Mouse (Mus musculus) midbrain, embryonic 16.5 days (tissue): ENCODE results near the gene Rapsn. TPM values are rescaled to one million over a fixed set of nuclear protein-coding genes. Genes with fewer than 3 reads are reported as not detected.
"Not testable (repeated sequence)": the region's sequence is repeated elsewhere in the genome, so short reads cannot be mapped to it uniquely, and the experiment has no call there.

Experiments
- ATAC-seq: fragments of 200-750 bp; cut with Nextera tagmentation; 2 replicates; pipeline ENCODE4 v1.8.0; 2017; ENCODE audit warnings: moderate TSS enrichment
- H3K27ac ChIP-seq: fragments of 300-500 bp; sonication (generic); 2 replicates; pipeline ENCODE4 v1.5.1; 2014; ENCODE audit warnings: mild to moderate bottlenecking, low read length, mixed read lengths
- H3K27me3 ChIP-seq: fragments of 300-500 bp; sonication (generic); 2 replicates; pipeline ENCODE4 v1.6.1; 2014; ENCODE audit warnings: low read depth, low read length, mixed read lengths; ENCODE audit not compliant: control insufficient read depth, insufficient read depth
- H3K36me3 ChIP-seq: fragments of 300-500 bp; sonication (generic); 2 replicates; pipeline ENCODE4 v1.6.1; 2014; ENCODE audit warnings: mild to moderate bottlenecking, low read length, moderate library complexity, mixed read lengths; ENCODE audit not compliant: control insufficient read depth, insufficient read depth
- H3K4me1 ChIP-seq: fragments of 300-500 bp; sonication (generic); 2 replicates; pipeline ENCODE4 v1.6.1; 2014; ENCODE audit warnings: mild to moderate bottlenecking, low read length, mixed read lengths; ENCODE audit not compliant: control insufficient read depth, insufficient read depth
- H3K4me2 ChIP-seq: fragments of 300-500 bp; sonication (generic); 2 replicates; pipeline ENCODE4 v1.6.1; 2014; ENCODE audit warnings: mild to moderate bottlenecking, low read length, mixed read lengths
- H3K4me3 ChIP-seq: fragments of 300-500 bp; sonication (generic); 2 replicates; pipeline ENCODE4 v1.5.1; 2014; ENCODE audit warnings: low read depth, mild to moderate bottlenecking, low read length, moderate library complexity, mixed read lengths
- H3K9ac ChIP-seq: fragments of 300-500 bp; sonication (generic); 2 replicates; pipeline ENCODE4 v1.6.1; 2014; ENCODE audit warnings: low read depth, low read length, mixed read lengths
- H3K9me3 ChIP-seq: fragments of 300-500 bp; sonication (generic); replicated peaks from 2 replicates; pipeline ENCODE4 v1.6.1; 2014; ENCODE audit warnings: mild to moderate bottlenecking, low read length, mixed read lengths; ENCODE audit not compliant: control insufficient read depth, poor library complexity, severe bottlenecking
- WGBS: fragments of 180-500 bp; shearing (Covaris S2); extraction: QIAGEN DNeasy Blood & Tissue Kit; methylation state at CpG from one replicate; pipeline ENCODE4 v1.1.7; 2014; 5-methylcytosine and 5-hydroxymethylcytosine counted together
- polyA plus RNA-seq: library from polyadenylated mRNA; unstranded; fragments of >200 nt; fragmentation: Nextera tagmentation; extraction: Ambion mirVana; gene quantifications from 2 replicates; pipeline ENCODE4 v1.2.1, GENCODE M21; 2015

Rapsn gene
- polyA plus RNA-seq, result 0.42 and 0.64 TPM in 2 replicates

- Histone ChIP-seq H3K27ac (no peak within 1 kb of the TSS), H3K4me2 (no peak within 1 kb of the TSS), H3K27me3 (no peaks in the 10 kb centered on the region), H3K36me3 (no peaks in the 10 kb centered on the region), H3K4me3 (no peak within 1 kb of the TSS), H3K4me1 (no peaks in the 10 kb centered on the region), H3K9ac (no peak within 1 kb of the TSS), H3K9me3 (no peaks in the 10 kb centered on the region)
- 79% methylated on average over 9 of the region's 9 CpGs for WGBS
- no peak for ATAC-seq
Measured at GRCm38 (mm10) chr2:91035385-91035784, at the start of gene Rapsn. TSS of gene Rapsn (plus strand) at chr2:91035620.

- ATAC-seq, result no peak
- Histone ChIP-seq H3K4me3 (no peak overlapping the region), H3K9me3 (no peaks in the 10 kb centered on the region), H3K27ac (no peak overlapping the region), H3K4me1 (peaks cover 3% of the 10 kb centered on the region; the same call in 1 of the 2 replicates), H3K27me3 (no peaks in the 10 kb centered on the region), H3K9ac (no peak overlapping the region), H3K4me2 (no peak overlapping the region), H3K36me3 (no peaks in the 10 kb centered on the region)
- 90% methylated on average over 3 of the region's 3 CpGs for WGBS
Measured at GRCm38 (mm10) chr2:90986055-90986454, 49.4 kb upstream of the Rapsn start.

DNA sequence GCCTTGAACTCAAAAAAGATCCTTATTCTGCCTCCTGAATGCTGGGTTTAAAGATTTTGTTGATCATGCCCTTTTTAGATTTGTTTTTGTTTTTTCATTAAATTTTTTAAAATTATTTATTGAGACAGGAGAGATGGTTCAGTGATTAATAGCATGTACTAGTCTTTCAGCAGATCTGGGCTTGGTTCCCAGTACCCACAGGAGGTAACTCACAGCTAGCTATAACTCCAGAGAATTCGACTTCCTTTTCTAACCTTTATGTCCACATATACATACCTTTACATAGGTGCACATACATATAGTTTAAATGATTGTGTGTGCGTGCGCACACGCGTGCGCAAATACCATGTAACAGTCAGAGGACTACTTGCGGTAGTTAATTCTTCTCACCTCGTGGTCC is 26.9 kb upstream of the Rapsn start:
- H3K9me3 ChIP-seq, result no peaks in the 10 kb centered on the region

DNA sequence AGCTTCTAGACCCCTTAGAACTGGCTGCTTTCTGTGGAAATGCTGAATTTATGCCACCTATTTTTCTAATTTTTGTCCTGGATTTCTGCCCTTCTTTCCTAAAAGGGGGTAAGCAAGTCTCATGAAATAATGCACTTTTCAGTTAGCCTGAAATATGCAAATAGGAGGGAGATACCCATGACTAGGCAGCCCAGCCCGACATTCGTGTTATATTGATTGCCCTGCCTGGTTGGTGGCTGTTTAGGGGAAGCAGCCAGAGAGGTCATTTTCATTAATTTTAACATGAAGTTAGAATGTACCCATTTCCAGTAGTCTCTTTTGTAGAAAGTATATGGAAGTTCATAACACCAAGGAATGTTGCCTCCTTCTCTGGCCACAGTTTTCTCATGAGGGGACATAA is 21.5 kb upstream of the Rapsn start:
- H3K36me3 ChIP-seq, result peaks cover 27% of the 10 kb centered on the region
- ATAC-seq, result no peak
- 98% methylated on average over 2 of the region's 2 CpGs for WGBS

More for the DNA sequence above, 26.9 kb upstream of the Rapsn start:
- Histone ChIP-seq H3K27me3 (no peaks in the 10 kb centered on the region), H3K36me3 (peaks cover 39% of the 10 kb centered on the region), H3K9ac (no peak overlapping the region), H3K4me2 (no peak overlapping the region), H3K4me3 (no peak overlapping the region), H3K27ac (no peak overlapping the region), H3K4me1 (no peaks in the 10 kb centered on the region)
- ATAC-seq, result no peak
- WGBS, result 99% methylated on average over 8 of the region's 8 CpGs

GRCm38 (mm10) chr2:91015386-91015785 is 20.0 kb upstream of the Rapsn start:
- H3K27ac ChIP-seq, result no peak overlapping the region
- no peaks in the 10 kb centered on the region for H3K9me3 ChIP-seq
- H3K36me3 ChIP-seq, result peaks cover 24% of the 10 kb centered on the region
- no peak overlapping the region for H3K4me2 ChIP-seq
- ATAC-seq, result no peak
- H3K4me1 ChIP-seq, result no peaks in the 10 kb centered on the region; the same call in 1 of the 2 replicates
- no peak overlapping the region for H3K9ac ChIP-seq
- whole genome bisulfite sequencing, result 77% methylated on average over 4 of the region's 4 CpGs
- H3K27me3 ChIP-seq, result no peaks in the 10 kb centered on the region
- H3K4me3 ChIP-seq, result no peak overlapping the region

More for the DNA sequence above, 21.5 kb upstream of the Rapsn start:
- Histone ChIP-seq H3K9me3 (no peaks in the 10 kb centered on the region), H3K4me2 (no peak overlapping the region), H3K27ac (no peak overlapping the region), H3K4me3 (no peak overlapping the region), H3K4me1 (no peaks in the 10 kb centered on the region; the same call in 1 of the 2 replicates), H3K27me3 (no peaks in the 10 kb centered on the region), H3K9ac (no peak overlapping the region)

DNA sequence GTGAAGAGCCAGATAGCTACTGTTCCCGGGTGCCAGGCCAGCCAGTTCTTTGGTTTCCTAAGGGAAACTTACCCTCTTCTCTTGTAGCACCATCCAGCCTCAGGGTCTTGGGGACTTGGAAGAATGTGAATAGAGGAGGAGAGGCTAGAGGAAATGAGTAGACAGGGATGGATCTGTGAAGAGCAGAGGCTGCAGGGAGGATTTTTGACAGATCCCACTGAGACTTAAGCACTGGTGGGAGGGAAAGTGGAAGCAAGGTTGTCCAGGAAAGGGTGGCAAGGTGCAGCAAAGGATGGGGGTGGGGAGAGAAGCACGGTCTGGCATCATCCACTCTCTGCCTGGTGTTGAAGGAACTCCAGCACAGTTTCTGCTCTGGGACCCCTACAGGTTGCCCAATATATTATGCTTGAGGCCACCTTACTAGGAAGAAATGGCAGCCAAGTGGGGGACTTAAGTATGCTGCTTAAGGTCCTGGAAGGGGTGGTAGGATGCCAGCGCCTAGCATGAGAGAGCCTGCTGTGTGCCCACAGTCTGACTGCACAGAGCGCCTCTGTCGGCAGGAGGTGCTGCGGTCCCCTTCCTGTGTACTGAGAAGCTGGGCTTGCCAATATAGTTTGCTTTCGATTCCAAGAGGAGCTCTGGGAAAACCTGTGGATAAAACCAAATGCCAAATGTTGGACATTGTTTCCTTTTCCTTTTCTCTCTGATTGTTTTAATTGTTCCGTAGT is 17.2 kb upstream of the Rapsn start:
- 85% methylated on average over 8 of the region's 8 CpGs for WGBS
- H3K4me2 ChIP-seq, result no peak overlapping the region
- H3K9ac ChIP-seq, result no peak overlapping the region
- no peaks in the 10 kb centered on the region; the same call in 1 of the 2 replicates for H3K4me1 ChIP-seq
- ATAC-seq, result no peak
- no peak overlapping the region for H3K4me3 ChIP-seq
- H3K9me3 ChIP-seq, result no peaks in the 10 kb centered on the region
- peaks cover 19% of the 10 kb centered on the region for H3K36me3 ChIP-seq
- no peak overlapping the region for H3K27ac ChIP-seq
- H3K27me3 ChIP-seq, result no peaks in the 10 kb centered on the region

DNA sequence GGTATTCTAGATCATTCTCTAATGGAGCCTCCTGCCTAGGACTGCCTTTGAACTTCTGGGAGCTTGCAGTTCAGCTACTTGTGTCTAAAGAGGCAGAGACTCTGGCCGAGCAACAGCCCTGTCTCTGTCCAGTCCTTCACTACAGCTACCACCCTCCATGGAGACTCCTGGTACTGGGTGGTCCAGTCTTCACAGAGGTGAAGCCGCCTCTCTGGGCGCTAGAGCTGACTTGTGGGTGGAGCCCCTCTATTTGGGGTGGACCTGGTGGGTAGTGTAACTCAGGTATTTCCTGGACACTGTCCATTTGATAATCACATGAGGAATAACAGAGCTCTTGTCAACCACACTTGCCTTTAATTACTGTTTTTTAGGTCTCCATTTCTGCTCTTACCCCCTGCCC is 15.5 kb upstream of the Rapsn start:
- peaks cover 11% of the 10 kb centered on the region for H3K36me3 ChIP-seq
- no peak overlapping the region for H3K9ac ChIP-seq
- 93% methylated on average over 3 of the region's 3 CpGs for WGBS

DNA sequence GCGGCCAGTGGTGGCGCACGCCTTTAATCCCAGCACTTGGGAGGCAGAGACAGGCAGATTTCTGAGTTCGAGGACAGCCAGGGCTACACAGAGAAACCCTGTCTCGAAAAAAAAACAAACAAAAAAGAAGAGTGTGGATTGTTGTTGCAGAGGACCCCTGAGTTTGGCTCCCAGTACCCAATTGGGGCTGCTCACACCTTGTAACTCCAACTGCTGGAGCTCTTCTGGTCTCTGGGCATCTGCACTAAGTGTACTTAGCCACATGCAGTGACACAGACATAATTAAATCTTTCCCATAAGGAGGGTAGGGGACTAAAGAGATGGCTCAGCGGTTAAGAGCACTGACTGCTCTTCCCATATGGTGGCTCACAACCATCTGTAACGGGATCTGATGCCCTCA is 13.2 kb upstream of the Rapsn start:
- WGBS, result 98% methylated on average over 7 of the region's 7 CpGs
- not testable (repeated sequence) for ATAC-seq, H3K27me3 ChIP-seq

More for the DNA sequence above, 15.5 kb upstream of the Rapsn start:
- Histone ChIP-seq H3K4me1 (no peaks in the 10 kb centered on the region; the same call in 1 of the 2 replicates), H3K27me3 (no peaks in the 10 kb centered on the region), H3K27ac (no peak overlapping the region), H3K4me3 (no peak overlapping the region), H3K9me3 (no peaks in the 10 kb centered on the region), H3K4me2 (no peak overlapping the region)
- ATAC-seq, result no peak

GRCm38 (mm10) chr2:91023131-91023530 is 12.3 kb upstream of the Rapsn start:
- H3K9me3 ChIP-seq, result no peaks in the 10 kb centered on the region
- no peak overlapping the region for H3K4me3 ChIP-seq
- H3K36me3 ChIP-seq, result peaks cover 5% of the 10 kb centered on the region
- no peaks in the 10 kb centered on the region for H3K27me3 ChIP-seq
- no peak overlapping the region for H3K9ac ChIP-seq
- 72% methylated on average over 2 of the region's 2 CpGs for WGBS
- H3K4me2 ChIP-seq, result no peak overlapping the region
- H3K27ac ChIP-seq, result no peak overlapping the region
- ATAC-seq, result no peak
- no peaks in the 10 kb centered on the region for H3K4me1 ChIP-seq

More for the DNA sequence above, 13.2 kb upstream of the Rapsn start:
- H3K36me3 ChIP-seq, H3K4me1 ChIP-seq, H3K4me3 ChIP-seq, H3K9ac ChIP-seq, H3K9me3 ChIP-seq, H3K4me2 ChIP-seq, H3K27ac ChIP-seq: not testable (repeated sequence)
